Mouse (Mus musculus) liver, adult 2 months (tissue): ENCODE data around the gene Tbc1d25.

Experiments
- CTCF ChIP-seq: fragments of 200-500 bp; IDR thresholded peaks from 2 replicates; pipeline ENCODE4 v1.5.1; 2011; ENCODE audit warnings: low read depth, low read length, control low read depth
- POLR2A ChIP-seq: fragments of 200-500 bp; IDR thresholded peaks from 2 replicates; pipeline ENCODE4 v1.6.1; 2011; ENCODE audit warnings: low read length, control low read depth; ENCODE audit not compliant: insufficient read depth; ENCODE audit errors: extremely low read depth

DNA sequence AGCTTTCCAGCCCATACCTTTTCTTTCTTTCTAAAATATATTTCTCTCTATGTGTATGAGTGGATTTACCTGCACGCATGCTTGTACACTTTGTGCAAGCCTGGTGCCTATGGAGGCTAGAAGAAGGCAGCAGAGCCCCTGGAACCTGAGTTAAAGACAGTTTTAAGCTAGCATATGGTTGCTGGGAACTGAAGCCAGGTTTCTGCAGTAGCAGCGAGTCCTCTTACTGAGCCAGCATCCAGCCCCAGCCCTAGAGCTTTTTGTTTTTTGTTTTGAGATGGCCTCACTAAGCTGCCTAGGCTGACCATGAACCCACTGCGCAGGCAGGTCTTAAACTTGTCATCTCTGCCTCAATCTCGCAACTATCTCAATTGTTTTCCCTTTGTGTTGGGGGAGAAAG lies 11.5 kb downstream of the Tbc1d25 start:
- TF ChIP-seq POLR2A (no peak), CTCF (no peak)
